Mouse (Mus musculus) midbrain, embryonic 12.5 days (tissue): ENCODE data around the gene 4933430I17Rik. TPM values are rescaled to one million over a fixed set of nuclear protein-coding genes. Genes with fewer than 3 reads are reported as not detected.
A peak's percentile ranks its signal among the peaks of the same experiment; 100 is the strongest.

Experiments
- ATAC-seq: fragments of 200-750 bp; cut with Nextera tagmentation; 2 replicates; pipeline ENCODE4 v1.8.0; 2017; ENCODE audit warnings: low read depth, moderate TSS enrichment, moderate library complexity; ENCODE audit not compliant: low FRiP score
- H3K27ac ChIP-seq: fragments of 300-500 bp; sonication (generic); replicated peaks from 2 replicates; pipeline ENCODE4 v1.5.1; 2016; ENCODE audit warnings: mild to moderate bottlenecking
- H3K27me3 ChIP-seq: fragments of 300-500 bp; sonication (generic); 2 replicates; pipeline ENCODE4 v1.6.1; 2016; ENCODE audit warnings: mild to moderate bottlenecking
- H3K36me3 ChIP-seq: fragments of 300-500 bp; sonication (generic); 2 replicates; pipeline ENCODE4 v1.6.1; 2016
- H3K4me1 ChIP-seq: fragments of 300-500 bp; sonication (generic); 2 replicates; pipeline ENCODE4 v1.6.1; 2016
- H3K4me2 ChIP-seq: fragments of 300-500 bp; sonication (generic); replicated peaks from 2 replicates; pipeline ENCODE4 v1.6.1; 2016; ENCODE audit warnings: mild to moderate bottlenecking, moderate library complexity
- H3K4me3 ChIP-seq: fragments of 300-500 bp; sonication (generic); 2 replicates; pipeline ENCODE4 v1.5.1; 2016; ENCODE audit warnings: mild to moderate bottlenecking
- H3K9ac ChIP-seq: fragments of 300-500 bp; sonication (generic); replicated peaks from 2 replicates; pipeline ENCODE4 v1.6.1; 2016; ENCODE audit warnings: mild to moderate bottlenecking, moderate library complexity
- H3K9me3 ChIP-seq: fragments of 300-500 bp; sonication (generic); 2 replicates; pipeline ENCODE4 v1.6.1; 2016; ENCODE audit warnings: mild to moderate bottlenecking
- WGBS: fragments of 180-500 bp; shearing (Covaris S2); methylation state at CpG from one replicate; pipeline ENCODE4 v1.1.7; 2016; 5-methylcytosine and 5-hydroxymethylcytosine counted together
- polyA plus RNA-seq: library from polyadenylated mRNA; unstranded; fragments of >200 nt; fragmentation: Nextera tagmentation; extraction: Ambion mirVana; gene quantifications from 2 replicates; pipeline ENCODE4 v1.2.1, GENCODE M21; 2016

4933430I17Rik gene
- polyA plus RNA-seq, 1 experiment from 2014 or later, result 1.4 TPM

DNA sequence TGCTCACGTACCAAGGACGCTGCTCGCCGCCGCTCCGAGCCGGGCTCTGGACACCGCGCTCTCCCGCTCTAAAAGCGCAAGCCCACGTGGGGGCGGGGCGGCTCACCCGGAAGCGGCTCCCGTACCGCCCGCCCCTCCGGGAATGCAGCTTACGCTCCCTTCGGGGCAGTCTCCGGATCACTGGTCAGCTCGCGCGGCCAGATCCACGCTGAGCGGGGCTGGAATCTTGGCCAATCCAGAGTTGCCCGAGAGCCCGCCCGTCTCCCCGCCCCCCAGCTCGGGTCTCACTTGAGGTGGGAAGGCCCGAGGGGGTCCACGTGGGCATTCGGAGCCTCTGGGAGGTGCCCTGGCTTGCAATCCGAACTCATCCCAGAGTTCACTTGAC is 5.3 kb upstream of the 4933430I17Rik start, which contains the start of gene Alad:
Gene Alad (minus strand): TSS at position 70 of the 385 bp plus-strand sequence.
- peak within 1 kb of the TSS; percentile 80 for H3K27ac ChIP-seq
- peak; percentile 88 for ATAC-seq
- under 1% methylated on average over 37 of the region's 37 CpGs for WGBS
- peak within 1 kb of the TSS; percentile 77 for H3K9ac ChIP-seq
- H3K4me3 ChIP-seq, result peak within 1 kb of the TSS; percentile 71
- H3K4me2 ChIP-seq, result peak within 1 kb of the TSS; percentile 78
- H3K27me3 ChIP-seq, result no peaks in the 10 kb centered on the region
- peaks cover 15% of the 10 kb centered on the region; the same call in 1 of the 2 replicates for H3K36me3 ChIP-seq
- H3K9me3 ChIP-seq, result no peaks in the 10 kb centered on the region
- H3K4me1 ChIP-seq, result peaks cover 29% of the 10 kb centered on the region

DNA sequence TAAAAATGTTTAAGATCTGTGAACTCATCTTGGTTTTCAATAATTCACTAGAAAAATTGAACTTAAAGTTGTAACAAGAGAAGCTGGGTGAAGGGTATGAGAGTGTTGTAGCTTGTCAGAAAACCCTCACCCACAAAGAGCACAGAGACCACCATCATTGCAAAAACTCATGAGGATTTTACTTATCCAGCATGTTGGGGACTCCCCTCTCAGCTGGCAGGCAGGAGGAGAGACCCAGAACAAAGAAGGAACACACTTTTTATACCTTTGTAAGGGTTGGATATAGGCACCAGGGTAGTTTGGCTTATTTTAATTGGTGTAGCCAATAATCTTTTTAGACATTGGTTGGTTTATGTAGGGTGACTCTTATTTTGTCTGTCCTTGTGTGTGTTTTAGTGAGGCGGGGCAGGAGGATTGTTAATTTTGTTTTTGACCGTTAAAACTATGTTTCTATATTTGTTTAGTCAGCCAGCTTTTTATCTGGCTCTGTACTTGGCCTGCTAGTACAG is 4.2 kb upstream of the 4933430I17Rik start:
- H3K4me3 ChIP-seq, result no peak overlapping the region
- peaks cover 26% of the 10 kb centered on the region for H3K4me1 ChIP-seq
- no peak overlapping the region for H3K27ac ChIP-seq
- 92% methylated on average over 2 of the region's 2 CpGs for WGBS
- H3K36me3 ChIP-seq, result peaks cover 15% of the 10 kb centered on the region; the same call in 1 of the 2 replicates
- ATAC-seq, result no peak
- H3K27me3 ChIP-seq, result no peaks in the 10 kb centered on the region
- no peak overlapping the region for H3K4me2 ChIP-seq
- no peaks in the 10 kb centered on the region for H3K9me3 ChIP-seq
- H3K9ac ChIP-seq, result no peak overlapping the region

DNA sequence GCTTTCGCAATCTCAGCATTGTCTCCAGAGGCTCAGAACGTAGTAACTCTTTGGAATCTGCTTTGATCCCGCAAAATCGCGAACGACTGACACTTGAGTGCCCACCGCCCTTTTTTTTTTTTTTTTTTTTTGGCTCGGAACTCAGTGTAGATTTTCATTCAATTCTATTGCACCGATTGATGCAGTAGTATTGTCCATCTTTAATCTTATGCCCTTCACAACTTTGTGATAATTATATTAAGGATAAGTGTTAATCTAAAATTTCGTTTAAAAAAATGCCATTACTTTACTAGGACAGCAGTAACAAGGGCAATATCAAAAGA is 281 bp downstream of the 4933430I17Rik start:
- peak overlapping the region; percentile 93 for H3K4me2 ChIP-seq
- peaks cover 11% of the 10 kb centered on the region for H3K4me1 ChIP-seq
- H3K27me3 ChIP-seq, result no peaks in the 10 kb centered on the region
- no peak for ATAC-seq
- peak overlapping the region; percentile 83; the same call in 1 of the 2 replicates for H3K9ac ChIP-seq
- peak overlapping the region; percentile 72 for H3K4me3 ChIP-seq
- 2% methylated on average over 9 of the region's 10 CpGs for WGBS
- no peaks in the 10 kb centered on the region for H3K9me3 ChIP-seq
- peaks cover 15% of the 10 kb centered on the region; the same call in 1 of the 2 replicates for H3K36me3 ChIP-seq
- H3K27ac ChIP-seq, result no peak overlapping the region

DNA sequence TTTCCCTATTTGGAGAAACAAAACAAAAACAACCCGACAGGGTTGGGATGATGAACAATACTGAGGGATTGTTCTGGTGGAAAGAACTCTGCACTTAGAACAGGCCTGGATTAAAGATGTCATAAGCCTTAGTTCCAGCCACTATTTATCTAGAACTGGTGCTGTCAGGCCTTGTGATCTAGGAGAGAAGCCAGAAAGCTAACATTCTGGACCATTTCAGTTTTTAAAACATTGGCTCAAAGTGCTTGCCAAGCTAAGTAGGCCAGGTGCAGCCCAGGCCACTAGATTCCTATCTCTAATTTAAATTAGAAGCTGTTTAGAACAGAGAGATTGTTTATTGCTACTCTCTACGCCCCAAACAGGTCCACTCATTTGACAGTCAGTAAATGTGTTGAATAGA is 1.1 kb downstream of the 4933430I17Rik start:
- H3K4me3 ChIP-seq, result no peak overlapping the region
- 62% methylated on average over 2 of the region's 2 CpGs for WGBS
- no peak for ATAC-seq
- no peaks in the 10 kb centered on the region for H3K9me3 ChIP-seq
- peaks cover 15% of the 10 kb centered on the region; the same call in 1 of the 2 replicates for H3K36me3 ChIP-seq
- no peaks in the 10 kb centered on the region for H3K27me3 ChIP-seq
- no peak overlapping the region for H3K27ac ChIP-seq
- no peak overlapping the region for H3K9ac ChIP-seq
- peaks cover 9% of the 10 kb centered on the region for H3K4me1 ChIP-seq
- no peak overlapping the region for H3K4me2 ChIP-seq

DNA sequence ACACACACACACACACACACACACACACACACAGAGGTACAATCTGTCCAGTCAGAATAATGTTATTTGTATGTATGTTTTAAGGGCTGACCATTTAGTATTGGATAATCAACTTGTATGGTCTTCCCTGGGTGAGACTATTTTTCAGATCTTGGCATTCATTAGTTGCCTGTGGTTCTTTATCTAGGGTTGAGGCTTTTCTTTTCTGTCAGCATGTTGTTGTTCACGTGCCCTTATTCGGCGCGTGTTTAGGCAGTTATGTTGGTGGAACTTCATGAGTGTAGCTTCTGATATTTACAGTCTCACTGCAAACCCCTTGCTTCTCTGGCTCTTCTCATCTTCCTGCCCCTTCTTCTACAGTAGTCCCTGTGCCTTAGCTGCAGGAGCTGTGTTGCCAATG is 2.5 kb downstream of the 4933430I17Rik start:
- Histone ChIP-seq H3K4me1 (peaks cover 9% of the 10 kb centered on the region), H3K27me3 (no peaks in the 10 kb centered on the region), H3K4me2 (no peak overlapping the region), H3K9ac (no peak overlapping the region), H3K27ac (no peak overlapping the region), H3K9me3 (no peaks in the 10 kb centered on the region), H3K36me3 (peaks cover 10% of the 10 kb centered on the region; the same call in 1 of the 2 replicates), H3K4me3 (no peak overlapping the region)
- whole genome bisulfite sequencing, result 87% methylated on average over 4 of the region's 4 CpGs
- no peak for ATAC-seq

DNA sequence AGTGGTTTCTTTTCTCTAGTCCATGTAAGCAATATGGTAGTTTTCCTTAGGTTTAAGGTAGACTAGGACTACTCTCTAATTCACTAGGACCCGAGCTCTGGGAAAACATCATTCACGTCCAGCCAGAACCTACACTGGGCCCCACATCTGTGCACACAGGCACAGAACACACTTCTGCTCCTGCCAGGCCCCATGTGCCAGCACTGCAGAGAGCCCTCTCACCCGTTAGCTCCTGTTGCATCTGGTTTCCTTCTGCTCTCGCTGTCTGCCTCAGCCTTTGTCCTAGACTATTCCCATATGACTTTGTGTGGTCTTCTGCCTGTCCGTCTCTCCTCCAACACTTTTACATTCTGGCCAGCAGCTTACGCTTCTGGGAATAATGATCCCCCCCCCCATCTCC is 8.6 kb downstream of the 4933430I17Rik start:
- no peak overlapping the region for H3K27ac ChIP-seq
- H3K9ac ChIP-seq, result no peak overlapping the region
- H3K27me3 ChIP-seq, result no peaks in the 10 kb centered on the region
- H3K36me3 ChIP-seq, result no peaks in the 10 kb centered on the region
- H3K4me3 ChIP-seq, result no peak overlapping the region
- H3K9me3 ChIP-seq, result no peaks in the 10 kb centered on the region
- no peaks in the 10 kb centered on the region for H3K4me1 ChIP-seq
- H3K4me2 ChIP-seq, result no peak overlapping the region
- 84% methylated on average over 6 of the region's 6 CpGs for WGBS
- ATAC-seq, result no peak

DNA sequence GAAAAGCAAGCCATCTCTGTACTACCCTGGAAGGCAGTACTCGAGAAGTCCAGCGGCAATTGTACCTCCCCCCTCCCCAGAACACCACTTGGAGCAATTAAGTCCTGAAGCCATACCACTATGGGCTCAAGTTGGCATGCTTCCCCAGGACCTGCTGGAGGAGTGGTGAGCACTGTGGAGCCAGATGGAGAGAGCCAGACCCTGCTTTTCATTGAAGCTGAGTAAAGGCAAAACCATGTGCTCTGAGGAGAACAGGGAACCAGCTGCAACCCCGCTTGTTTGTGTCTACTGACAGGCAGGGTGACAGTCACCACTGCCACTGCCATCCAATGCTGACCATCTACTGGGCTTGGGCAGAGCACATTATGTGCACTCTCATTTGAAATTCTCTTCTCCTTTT is 16.6 kb downstream of the 4933430I17Rik start:
- H3K36me3 ChIP-seq, result no peaks in the 10 kb centered on the region
- WGBS, result 84% methylated on average over 3 of the region's 3 CpGs

DNA sequence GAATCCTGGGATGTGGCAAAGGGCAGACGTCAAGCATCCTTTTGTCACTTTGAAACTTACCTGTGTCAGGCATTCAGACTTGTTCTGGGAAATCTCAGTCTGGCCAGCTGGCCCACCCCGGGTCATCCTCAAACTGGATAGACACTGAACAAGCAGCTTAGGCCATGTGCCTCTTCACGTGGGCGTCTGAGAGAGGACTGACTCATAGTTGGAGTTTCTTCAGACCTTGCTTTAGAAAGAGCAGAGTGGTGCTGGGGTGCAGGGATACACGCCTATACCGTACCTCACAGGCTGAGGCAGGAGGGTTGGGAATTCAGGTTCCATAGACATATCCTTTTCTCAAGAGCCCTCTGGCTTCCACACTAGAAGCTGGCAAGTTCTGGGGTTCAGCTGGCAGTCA is 18.6 kb downstream of the 4933430I17Rik start:
- no peak overlapping the region for H3K4me3 ChIP-seq

More for the DNA sequence above, 16.6 kb downstream of the 4933430I17Rik start:
- Histone ChIP-seq H3K27ac (no peak overlapping the region), H3K27me3 (no peaks in the 10 kb centered on the region), H3K4me3 (no peak overlapping the region), H3K9me3 (no peaks in the 10 kb centered on the region), H3K9ac (no peak overlapping the region), H3K4me1 (no peaks in the 10 kb centered on the region), H3K4me2 (no peak overlapping the region)
- no peak for ATAC-seq

DNA sequence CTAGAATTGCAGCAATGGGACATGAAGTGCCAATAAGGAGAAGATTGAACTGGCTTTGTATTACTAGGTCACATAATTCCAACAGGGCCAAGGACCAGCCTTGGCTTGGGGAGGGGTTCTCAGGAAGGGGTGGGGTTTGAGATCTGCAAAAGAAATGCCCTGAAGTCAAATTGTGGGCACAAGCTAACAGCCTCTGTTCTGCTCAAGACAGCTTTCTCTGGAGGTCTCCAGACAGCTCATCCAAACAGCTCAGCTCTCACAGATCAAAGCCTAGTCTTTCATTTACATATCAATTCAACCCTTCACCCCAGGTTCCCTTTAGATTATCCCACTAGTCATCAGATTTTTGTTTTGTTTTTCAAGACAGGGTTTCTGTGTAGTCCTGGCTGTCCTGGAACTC is 19.6 kb downstream of the 4933430I17Rik start:
- H3K9me3 ChIP-seq, result no peaks in the 10 kb centered on the region
- H3K4me3 ChIP-seq, result no peak overlapping the region
- no peaks in the 10 kb centered on the region for H3K4me1 ChIP-seq
- no peaks in the 10 kb centered on the region for H3K36me3 ChIP-seq
- H3K4me2 ChIP-seq, result no peak overlapping the region
- H3K27me3 ChIP-seq, result no peaks in the 10 kb centered on the region
- ATAC-seq, result no peak
- no peak overlapping the region for H3K27ac ChIP-seq
- H3K9ac ChIP-seq, result no peak overlapping the region

More for the DNA sequence above, 18.6 kb downstream of the 4933430I17Rik start:
- no peak overlapping the region for H3K27ac ChIP-seq
- H3K9ac ChIP-seq, result no peak overlapping the region
- H3K9me3 ChIP-seq, result no peaks in the 10 kb centered on the region
- no peaks in the 10 kb centered on the region for H3K36me3 ChIP-seq
- no peaks in the 10 kb centered on the region for H3K27me3 ChIP-seq
- H3K4me2 ChIP-seq, result no peak overlapping the region
- WGBS, result 91% methylated on average over 6 of the region's 6 CpGs
- ATAC-seq, result no peak
- H3K4me1 ChIP-seq, result no peaks in the 10 kb centered on the region

DNA sequence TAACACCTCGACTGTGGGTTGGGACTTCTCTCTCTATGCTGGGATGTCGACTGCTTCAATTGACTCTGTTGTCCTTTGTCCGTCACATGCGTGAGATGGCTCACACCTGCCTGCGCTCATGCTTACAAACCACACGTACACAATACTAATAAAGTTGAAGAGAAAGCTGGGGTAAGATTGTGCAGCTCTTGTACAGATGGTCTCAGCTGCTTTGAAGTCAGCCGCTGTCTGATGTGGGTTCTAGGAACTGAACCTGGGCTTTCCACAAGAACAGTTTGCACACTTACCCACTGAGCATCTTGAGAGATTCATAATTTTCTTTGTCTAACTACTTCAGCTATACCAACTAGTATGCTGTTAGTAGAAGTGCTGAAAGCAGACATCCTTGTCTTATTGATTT is 26.8 kb downstream of the 4933430I17Rik start:
- no peaks in the 10 kb centered on the region for H3K9me3 ChIP-seq
- 88% methylated on average over 7 of the region's 7 CpGs for WGBS
- H3K9ac ChIP-seq, result no peak overlapping the region
- no peak for ATAC-seq
- H3K36me3 ChIP-seq, result no peaks in the 10 kb centered on the region
- H3K27me3 ChIP-seq, result no peaks in the 10 kb centered on the region
- H3K4me3 ChIP-seq, result no peak overlapping the region
- H3K4me2 ChIP-seq, result no peak overlapping the region
- no peak overlapping the region for H3K27ac ChIP-seq
- H3K4me1 ChIP-seq, result no peaks in the 10 kb centered on the region

DNA sequence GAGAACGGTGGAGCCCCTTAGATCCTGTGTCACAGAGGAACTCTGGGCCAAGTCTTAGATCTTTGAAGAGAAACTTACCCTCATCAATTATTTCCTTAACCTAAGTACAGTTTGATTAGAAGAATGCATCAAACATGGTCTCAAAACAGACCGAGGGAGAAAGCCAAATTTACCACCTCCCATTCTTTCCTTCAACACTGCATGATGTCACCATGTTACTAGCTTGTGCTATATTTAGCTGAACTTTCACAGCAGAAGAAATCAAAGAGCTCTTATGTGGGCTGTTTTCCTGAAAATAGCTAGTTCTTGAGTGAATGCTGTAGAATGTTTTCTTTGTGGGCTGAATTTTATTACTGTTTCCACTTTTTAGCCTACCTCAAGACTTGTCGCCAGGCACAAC is 32.3 kb downstream of the 4933430I17Rik start:
- 86% methylated on average over 3 of the region's 3 CpGs for WGBS
- peaks cover 6% of the 10 kb centered on the region; the same call in 1 of the 2 replicates for H3K4me1 ChIP-seq
- H3K9ac ChIP-seq, result no peak overlapping the region
- H3K27me3 ChIP-seq, result no peaks in the 10 kb centered on the region
- H3K9me3 ChIP-seq, result no peaks in the 10 kb centered on the region
- ATAC-seq, result no peak
- no peak overlapping the region for H3K27ac ChIP-seq
- no peak overlapping the region for H3K4me3 ChIP-seq
- no peak overlapping the region for H3K4me2 ChIP-seq
- H3K36me3 ChIP-seq, result no peaks in the 10 kb centered on the region

DNA sequence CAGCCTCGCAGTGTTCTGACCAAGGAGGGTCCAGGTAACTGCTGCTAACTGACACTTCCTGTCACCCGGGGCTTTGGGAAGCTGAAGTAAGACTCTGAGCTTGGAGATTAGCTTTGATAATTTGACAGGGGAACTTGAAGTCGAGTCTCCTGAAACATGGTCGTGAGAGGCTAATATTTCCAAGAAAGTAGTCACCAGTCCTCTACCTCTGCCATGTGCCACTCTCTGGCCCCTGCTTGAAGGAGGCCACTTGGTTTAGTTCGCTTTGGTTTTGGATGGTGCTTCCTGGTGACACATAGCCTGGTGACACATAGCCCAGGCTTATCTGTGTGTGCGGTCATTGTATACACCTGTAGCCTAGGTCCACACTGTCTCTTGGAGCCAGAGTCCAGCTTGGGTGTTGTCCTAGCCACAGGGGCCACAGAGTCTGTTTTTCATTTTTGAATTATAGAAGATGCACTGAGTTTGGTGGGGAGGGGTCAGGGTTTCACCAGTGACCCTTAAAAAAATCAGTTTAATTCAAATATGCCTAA is 34.7 kb downstream of the 4933430I17Rik start, which contains the start of gene Rgs3:
Gene Rgs3 (plus strand): TSS at position 51 of the 533 bp plus-strand sequence.
- Histone ChIP-seq H3K4me2 (no peak within 1 kb of the TSS), H3K27ac (no peak within 1 kb of the TSS), H3K4me3 (no peak within 1 kb of the TSS), H3K27me3 (no peaks in the 10 kb centered on the region), H3K4me1 (peaks cover 6% of the 10 kb centered on the region; the same call in 1 of the 2 replicates), H3K9ac (no peak within 1 kb of the TSS), H3K9me3 (no peaks in the 10 kb centered on the region), H3K36me3 (no peaks in the 10 kb centered on the region)
- no peak for ATAC-seq
- WGBS, result 67% methylated on average over 6 of the region's 6 CpGs
